24 mouse cellular contexts compared by ENCODE assay signal in genomic region chr13:118088100-118088499, GRCm38 (mm10).
DNase-seq lines count a peak whose midpoint lies in the region; ATAC-seq and TF ChIP-seq lines count a peak whose summit lies in the region.
"Had no signal": no experiment of that assay in that cellular context is flagged by ENCODE, and none has a peak within 500 bp of the region (broad histone marks: within the 10 kb centered on the region; RNA-seq: fewer than 3 reads in every experiment).

No protein-coding gene starts in this region.

- no peak for TF ChIP-seq POLR2A in kidney, adult 2 months (IDR thresholded peaks at IDR 0.05; ENCODE audit: low read depth, low read length)

- H3K36me3 ChIP-seq in kidney, embryonic 15.5 days, result no peaks in the 10 kb centered on the region
- no peaks in the 10 kb centered on the region for H3K36me3 ChIP-seq in kidney, adult 2 months (ENCODE audit: control insufficient read depth, insufficient read depth, low read length)
- H3K36me3 ChIP-seq: embryonic facial prominence, embryonic 10.5 days; embryonic facial prominence, embryonic 12.5 days; forebrain, embryonic 15.5 days; G1E had no signal

- ATAC-seq in kidney, embryonic 15.5 days (replicated peaks; ENCODE audit: low FRiP score), result peak; percentile 73
- ATAC-seq: activated CD4-positive, CD25-positive, alpha-beta regulatory T cell, adult 4 months; CD4-positive, CD25-positive, alpha-beta regulatory T cell, adult 4 months; forebrain, embryonic 13.5 days; forebrain, embryonic 15.5 days; forebrain, postnatal 0 days; Patski had no signal

- no peak overlapping the region for H3K9ac ChIP-seq in kidney, embryonic 15.5 days
- H3K9ac ChIP-seq: embryonic facial prominence, embryonic 12.5 days; forebrain, embryonic 13.5 days; forebrain, embryonic 15.5 days; forebrain, postnatal 0 days had no signal

- no peak for TF ChIP-seq CTCF in kidney, adult 2 months (conservative IDR thresholded peaks at IDR 0.05; ENCODE audit: insufficient read depth, insufficient read length, low read depth, low read length)

- H3K27me3 ChIP-seq in kidney, embryonic 15.5 days, result no peaks in the 10 kb centered on the region
- H3K27me3 ChIP-seq in kidney, adult 2 months (replicated peaks; ENCODE audit: control insufficient read depth, insufficient read depth, low read length), result no peaks in the 10 kb centered on the region
- H3K27me3 ChIP-seq: CH12.LX; embryonic facial prominence, embryonic 12.5 days; forebrain, embryonic 13.5 days; forebrain, embryonic 15.5 days; Patski had no signal

- WGBS in kidney, embryonic 15.5 days, result 69% methylated on average over 4 of the region's 4 CpGs
- 47% methylated on average over 4 of the region's 4 CpGs for WGBS in kidney, adult 2 months

- H3K27ac ChIP-seq in kidney, embryonic 15.5 days, result no peak overlapping the region
- no peak overlapping the region for H3K27ac ChIP-seq in kidney, adult 2 months (ENCODE audit: insufficient read depth, low read depth, low read length)
- H3K27ac ChIP-seq: embryonic facial prominence, embryonic 10.5 days; embryonic facial prominence, embryonic 12.5 days; forebrain, embryonic 13.5 days; forebrain, embryonic 15.5 days had no signal

- no peaks in the 10 kb centered on the region for H3K9me3 ChIP-seq in kidney, embryonic 15.5 days (replicated peaks)
- H3K9me3 ChIP-seq: embryonic facial prominence, embryonic 10.5 days; embryonic facial prominence, embryonic 12.5 days; forebrain, embryonic 13.5 days; forebrain, embryonic 15.5 days; G1E had no signal

- no peak overlapping the region for H3K4me2 ChIP-seq in kidney, embryonic 15.5 days
- H3K4me2 ChIP-seq: embryonic facial prominence, embryonic 12.5 days; forebrain, embryonic 13.5 days; forebrain, embryonic 15.5 days had no signal

- DNase-seq in kidney, adult 2 months, result no peak
- DNase-seq in kidney, postnatal 4 days, result peak; percentile 3 to 7
- no peak for DNase-seq in kidney, postnatal 10 days
- DNase-seq in brain, adult 2 months (ENCODE audit: low read depth, low spot score), result peak; percentile 7
- DNase-seq: adrenal gland, adult 8-10 months; adrenal gland, postnatal 14 days; adrenal gland, postnatal 36 days; B cell, adult 2 months; cerebellum, adult 11-12 months; cerebellum, adult 2 months; cerebellum, adult 9-10 months; cerebellum, postnatal 10 days; cerebellum, postnatal 25 days; forebrain, postnatal 0 days had no signal

- no peak overlapping the region for H3K4me3 ChIP-seq in kidney, embryonic 15.5 days (replicated peaks)
- no peak overlapping the region for H3K4me3 ChIP-seq in kidney, adult 2 months (ENCODE audit: insufficient read depth, low read depth, low read length)
- H3K4me3 ChIP-seq: embryonic facial prominence, embryonic 10.5 days; embryonic facial prominence, embryonic 12.5 days; forebrain, embryonic 13.5 days; forebrain, embryonic 15.5 days had no signal

- H3K4me1 ChIP-seq in kidney, embryonic 15.5 days, result no peaks in the 10 kb centered on the region
- H3K4me1 ChIP-seq in kidney, adult 2 months (ENCODE audit: control insufficient read depth, insufficient read depth, low read length), result no peaks in the 10 kb centered on the region
- H3K4me1 ChIP-seq: embryonic facial prominence, embryonic 10.5 days; embryonic facial prominence, embryonic 12.5 days; forebrain, embryonic 13.5 days; forebrain, embryonic 15.5 days had no signal

Comparison
In these comparisons a context has a peak if more than half of its experiments do, and no peak if none do; other contexts are left out.
1. DNase-seq: peak in kidney, postnatal 4 days (2 of 2) and brain, adult 2 months (single experiment); none in kidney, adult 2 months (single experiment) and kidney, postnatal 10 days (single experiment).